Mouse (Mus musculus) granulocyte monocyte progenitor cell, adult 5-6 weeks (primary cell): ENCODE results near the gene Vmn1r132. TPM values are rescaled to one million over a fixed set of nuclear protein-coding genes. Genes with fewer than 3 reads are reported as not detected.
"Not testable (repeated sequence)": the region's sequence is repeated elsewhere in the genome, so short reads cannot be mapped to it uniquely, and the experiment has no call there.

ENCODE experiments used
- ATAC-seq: replicated peaks from 2 replicates; pipeline ENCODE4 v1.8.0; 2016; ENCODE audit warnings: mild to moderate bottlenecking, moderate TSS enrichment, inconsistent platforms; ENCODE audit not compliant: poor library complexity, severe bottlenecking
- total RNA-seq, 2 experiments: library from RNA; stranded (forward) in 1 of 2; stranded (reverse) in 1 of 2; fragments of 200-712, 200-1000 nt in 1 of 2; fragments of >200 nt in 1 of 2; fragmentation: Nextera tagmentation in 1 of 2; gene quantifications; 2 replicates each; pipeline ENCODE4 v1.2.3; 2014 to 2017

The Vmn1r132 gene
- total RNA-seq (2014; fragmentation: Nextera tagmentation): not detected in 2 replicates
- total RNA-seq (2017): not detected in 2 replicates

DNA sequence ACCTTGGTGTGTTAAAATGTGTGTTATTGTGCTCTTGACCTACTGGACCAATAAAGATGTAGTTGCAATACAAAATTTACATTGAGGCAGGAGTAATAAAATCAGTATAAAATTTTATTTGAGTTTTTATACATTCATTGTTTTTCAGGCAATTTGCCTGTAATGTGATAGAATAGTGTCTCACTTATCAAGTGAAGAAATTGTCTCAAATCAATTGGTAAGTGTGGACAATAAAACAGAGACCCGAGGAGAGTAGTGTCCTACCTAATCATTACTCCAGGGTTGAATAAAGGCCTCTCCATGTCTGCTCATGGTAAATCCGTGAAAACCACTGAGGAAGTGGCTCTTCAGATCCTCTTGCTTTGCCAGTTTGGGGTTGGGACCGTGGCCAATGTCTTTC lies at the start of gene Vmn1r132:
Gene Vmn1r132 (plus strand): TSS at position 301 of the 400 bp plus-strand sequence.
- ATAC-seq: not testable (repeated sequence)

Other genes with a start within 250 kb of the Vmn1r132 start
- not detected in 2 replicates for gene Gm6882, start 181.3 kb upstream of the Vmn1r132 start, total RNA-seq (2014; fragmentation: Nextera tagmentation)
- gene Gm6882, start 181.3 kb upstream of the Vmn1r132 start, total RNA-seq (2017): not detected in 2 replicates
- not detected in 2 replicates for gene Vmn1r130, start 102.3 kb upstream of the Vmn1r132 start, total RNA-seq (2014; fragmentation: Nextera tagmentation)
- gene Vmn1r130, start 102.3 kb upstream of the Vmn1r132 start, total RNA-seq (2017): not detected in 2 replicates
- not detected in 2 replicates for gene Vmn1r131, start 68.0 kb upstream of the Vmn1r132 start, total RNA-seq (2014; fragmentation: Nextera tagmentation)
- not detected in 2 replicates for gene Vmn1r131, start 68.0 kb upstream of the Vmn1r132 start, total RNA-seq (2017)
- gene Gm4175, start 147.4 kb downstream of the Vmn1r132 start, total RNA-seq (2014; fragmentation: Nextera tagmentation): not detected in 2 replicates
- not detected in 2 replicates for gene Gm4175, start 147.4 kb downstream of the Vmn1r132 start, total RNA-seq (2017)
- gene Gm4177, start 182.6 kb downstream of the Vmn1r132 start, total RNA-seq (2014; fragmentation: Nextera tagmentation): not detected in 2 replicates
- gene Gm4177, start 182.6 kb downstream of the Vmn1r132 start, total RNA-seq (2017): not detected in 2 replicates
- not detected in 2 replicates for gene Vmn1r135, start 218.3 kb downstream of the Vmn1r132 start, total RNA-seq (2014; fragmentation: Nextera tagmentation)
- not detected in 2 replicates for gene Vmn1r135, start 218.3 kb downstream of the Vmn1r132 start, total RNA-seq (2017)
- not detected in 2 replicates for gene Gm5725, start 230.2 kb downstream of the Vmn1r132 start, total RNA-seq (2014; fragmentation: Nextera tagmentation)
- not detected in 2 replicates for gene Gm5725, start 230.2 kb downstream of the Vmn1r132 start, total RNA-seq (2017)